Mouse (Mus musculus) embryonic facial prominence, embryonic 14.5 days (tissue): Measurements from ENCODE around the gene Snx5. TPM values are rescaled to one million over a fixed set of nuclear protein-coding genes. Genes with fewer than 3 reads are reported as not detected.

Experiments
- ATAC-seq: fragments of 200-750 bp; cut with Nextera tagmentation; 2 replicates; pipeline ENCODE4 v1.8.0; 2017; ENCODE audit warnings: low read depth, moderate number of reproducible peaks, moderate TSS enrichment
- DNase-seq: peaks from one replicate; pipeline ENCODE4 v3.0.0-alpha.2; 2015; ENCODE audit warnings: low spot score
- H3K27ac ChIP-seq: fragments of 300-500 bp; sonication (generic); replicated peaks from 2 replicates; pipeline ENCODE4 v1.5.1; 2014; ENCODE audit warnings: low read depth, mild to moderate bottlenecking, low read length, moderate library complexity
- H3K27me3 ChIP-seq: fragments of 300-500 bp; sonication (generic); replicated peaks from 2 replicates; pipeline ENCODE4 v1.6.1; 2014; ENCODE audit warnings: low read length; ENCODE audit not compliant: control insufficient read depth, insufficient read depth
- H3K36me3 ChIP-seq: fragments of 300-500 bp; sonication (generic); 2 replicates; pipeline ENCODE4 v1.6.1; 2014; ENCODE audit warnings: low read length, mixed read lengths; ENCODE audit not compliant: control insufficient read depth, insufficient read depth
- H3K4me1 ChIP-seq: fragments of 300-500 bp; sonication (generic); 2 replicates; pipeline ENCODE4 v1.6.1; 2014; ENCODE audit warnings: antibody characterized with exemption, low read length; ENCODE audit not compliant: control insufficient read depth, insufficient read depth
- H3K4me2 ChIP-seq: fragments of 300-500 bp; sonication (generic); 2 replicates; pipeline ENCODE4 v1.6.1; 2014; ENCODE audit warnings: low read depth, mild to moderate bottlenecking, low read length, moderate library complexity, mixed read lengths
- H3K4me3 ChIP-seq: fragments of 300-500 bp; sonication (generic); 2 replicates; pipeline ENCODE4 v1.5.1; 2014; ENCODE audit warnings: low read depth, mild to moderate bottlenecking, low read length
- H3K9ac ChIP-seq: fragments of 300-500 bp; sonication (generic); 2 replicates; pipeline ENCODE4 v1.6.1; 2014; ENCODE audit warnings: low read depth, mild to moderate bottlenecking, low read length, moderate library complexity, mixed read lengths
- H3K9me3 ChIP-seq: fragments of 300-500 bp; sonication (generic); 2 replicates; pipeline ENCODE4 v1.6.1; 2016; ENCODE audit warnings: low read length; ENCODE audit not compliant: control insufficient read depth
- WGBS: fragments of 180-500 bp; shearing (Covaris S2); extraction: QIAGEN DNeasy Blood & Tissue Kit; methylation state at CpG from one replicate; pipeline ENCODE4 v1.1.7; 2014; 5-methylcytosine and 5-hydroxymethylcytosine counted together
- polyA plus RNA-seq: library from polyadenylated mRNA; unstranded; fragments of >200 nt; fragmentation: Nextera tagmentation; extraction: Ambion mirVana; gene quantifications from 2 replicates; pipeline ENCODE4 v1.2.1, GENCODE M21; 2014

Snx5 gene
- polyA plus RNA-seq, 1 experiment from 2014 or later: 111 TPM

- Histone ChIP-seq H3K4me3 (no peak overlapping the region), H3K9me3 (no peaks in the 10 kb centered on the region), H3K36me3 (no peaks in the 10 kb centered on the region), H3K4me2 (no peak overlapping the region), H3K27me3 (no peaks in the 10 kb centered on the region), H3K4me1 (peaks cover 31% of the 10 kb centered on the region), H3K27ac (no peak overlapping the region), H3K9ac (no peak overlapping the region)
- no peak for DNase-seq
- WGBS: 57% methylated on average over 2 of the region's 2 CpGs
- no peak for ATAC-seq
These were observed 31.4 kb downstream of the Snx5 start for GRCm38 (mm10) chr2:144239318-144239717.

DNA sequence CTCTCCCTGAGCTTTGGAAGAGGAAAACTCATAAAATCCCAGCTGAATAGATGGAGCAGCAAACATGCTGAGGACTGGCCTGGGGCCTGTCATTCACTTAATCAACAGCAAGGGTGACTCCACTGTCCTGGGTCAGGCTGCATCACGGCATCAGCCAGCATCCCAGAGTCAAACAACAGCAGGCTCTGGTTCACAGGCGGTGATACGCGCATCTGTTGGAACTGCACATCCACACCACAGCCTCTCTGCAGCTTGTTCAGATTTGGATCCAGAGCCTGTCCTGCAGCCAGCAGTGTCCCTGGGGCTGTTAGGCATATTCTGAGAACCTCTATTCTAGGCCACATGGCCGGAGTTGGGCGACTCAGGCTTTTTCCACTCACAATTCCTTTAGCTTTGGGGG, 32.4 kb downstream of the Snx5 start:
- no peak overlapping the region for H3K9ac ChIP-seq
- H3K27me3 ChIP-seq: no peaks in the 10 kb centered on the region
- no peaks in the 10 kb centered on the region for H3K9me3 ChIP-seq
- H3K27ac ChIP-seq: peak overlapping the region; percentile 49; the same call in 1 of the 2 replicates
- no peaks in the 10 kb centered on the region for H3K36me3 ChIP-seq
- 48% methylated on average over 6 of the region's 6 CpGs for WGBS
- H3K4me1 ChIP-seq: peaks cover 31% of the 10 kb centered on the region
- DNase-seq (peak; percentile 70), ATAC-seq (no peak)
- H3K4me2 ChIP-seq: no peak overlapping the region
- no peak overlapping the region for H3K4me3 ChIP-seq

GRCm38 (mm10) chr2:144236791-144237584, 33.7 kb downstream of the Snx5 start:
- Histone ChIP-seq H3K4me2 (no peak overlapping the region), H3K9ac (no peak overlapping the region), H3K9me3 (no peaks in the 10 kb centered on the region), H3K27me3 (no peaks in the 10 kb centered on the region), H3K4me1 (peaks cover 31% of the 10 kb centered on the region), H3K4me3 (no peak overlapping the region), H3K27ac (no peak overlapping the region), H3K36me3 (no peaks in the 10 kb centered on the region)
- ATAC-seq (no peak), DNase-seq (no peak)
- WGBS: 51% methylated on average over 9 of the region's 9 CpGs

- H3K27me3 ChIP-seq: no peaks in the 10 kb centered on the region
- WGBS: 27% methylated on average over 3 of the region's 3 CpGs
- no peak overlapping the region for H3K4me3 ChIP-seq
- peaks cover 26% of the 10 kb centered on the region for H3K4me1 ChIP-seq
- H3K27ac ChIP-seq: no peak overlapping the region
- no peaks in the 10 kb centered on the region for H3K36me3 ChIP-seq
- no peak overlapping the region for H3K9ac ChIP-seq
- H3K4me2 ChIP-seq: no peak overlapping the region
- H3K9me3 ChIP-seq: no peaks in the 10 kb centered on the region
- DNase-seq: peak; percentile 63
- no peak for ATAC-seq
These were observed 34.9 kb downstream of the Snx5 start for GRCm38 (mm10) chr2:144235776-144236175.

DNA sequence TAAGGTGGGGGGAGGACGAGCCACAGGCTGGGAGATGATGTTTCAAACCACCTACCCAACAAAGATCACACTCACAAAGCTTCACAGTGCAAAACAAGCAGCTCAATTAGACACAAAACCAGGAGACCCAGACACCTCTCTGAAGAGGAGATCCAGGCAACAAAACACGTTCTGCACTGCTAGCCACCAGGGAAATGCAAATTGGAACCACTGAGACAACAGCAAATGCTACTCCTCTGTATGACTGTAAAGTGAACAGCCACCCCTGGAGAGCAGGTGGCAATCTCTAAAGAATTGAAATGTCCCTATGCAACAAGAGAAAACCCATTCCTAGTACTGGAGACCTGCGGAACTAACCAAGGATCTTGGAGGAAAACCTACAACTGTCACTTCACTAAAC, 37.2 kb downstream of the Snx5 start:
- no peaks in the 10 kb centered on the region for H3K9me3 ChIP-seq
- no peak overlapping the region for H3K4me2 ChIP-seq
- H3K27ac ChIP-seq: no peak overlapping the region
- no peaks in the 10 kb centered on the region for H3K36me3 ChIP-seq
- H3K4me1 ChIP-seq: peaks cover 14% of the 10 kb centered on the region
- DNase-seq (no peak), ATAC-seq (no peak)
- no peak overlapping the region for H3K4me3 ChIP-seq
- 53% methylated on average over 3 of the region's 3 CpGs for WGBS
- no peaks in the 10 kb centered on the region for H3K27me3 ChIP-seq
- H3K9ac ChIP-seq: no peak overlapping the region

GRCm38 (mm10) chr2:144231115-144231514, 39.6 kb downstream of the Snx5 start:
- Histone ChIP-seq H3K9me3 (0 out of 2 replicates have a peak, but pooled peaks cover 6% of the 10 kb centered on the region), H3K4me1 (peaks cover 4% of the 10 kb centered on the region), H3K4me3 (no peak overlapping the region), H3K9ac (no peak overlapping the region), H3K27ac (no peak overlapping the region), H3K4me2 (no peak overlapping the region), H3K36me3 (no peaks in the 10 kb centered on the region), H3K27me3 (no peaks in the 10 kb centered on the region)
- DNase-seq (no peak), ATAC-seq (no peak)
- 79% methylated on average over 5 of the region's 5 CpGs for WGBS

GRCm38 (mm10) chr2:144230498-144230897, 40.2 kb downstream of the Snx5 start:
- H3K27ac ChIP-seq: no peak overlapping the region
- H3K27me3 ChIP-seq: no peaks in the 10 kb centered on the region
- no peak for DNase-seq
- 0 out of 2 replicates have a peak, but pooled peaks cover 6% of the 10 kb centered on the region for H3K9me3 ChIP-seq
- H3K4me1 ChIP-seq: no peaks in the 10 kb centered on the region
- H3K36me3 ChIP-seq: no peaks in the 10 kb centered on the region
- 55% methylated on average over 7 of the region's 7 CpGs for WGBS
- no peak overlapping the region for H3K9ac ChIP-seq
- ATAC-seq: no peak
- H3K4me3 ChIP-seq: no peak overlapping the region
- H3K4me2 ChIP-seq: no peak overlapping the region

- Histone ChIP-seq H3K9me3 (0 out of 2 replicates have a peak, but pooled peaks cover 6% of the 10 kb centered on the region), H3K36me3 (no peaks in the 10 kb centered on the region), H3K4me2 (no peak overlapping the region), H3K9ac (no peak overlapping the region), H3K27ac (no peak overlapping the region), H3K4me3 (no peak overlapping the region), H3K4me1 (peaks cover 4% of the 10 kb centered on the region; the same call in 1 of the 2 replicates), H3K27me3 (no peaks in the 10 kb centered on the region)
- WGBS: 78% methylated on average over 14 of the region's 14 CpGs
- no peak for DNase-seq
- ATAC-seq: no peak
These were observed 41.1 kb downstream of the Snx5 start for GRCm38 (mm10) chr2:144229647-144230046.
